Mouse (Mus musculus) forebrain, embryonic 10.5 days (tissue): ENCODE measurements around the gene Plscr2. TPM values are rescaled to one million over a fixed set of nuclear protein-coding genes. Genes with fewer than 3 reads are reported as not detected.

ENCODE experiments used
- DNase-seq: peaks from one replicate; pipeline ENCODE4 v3.0.0-alpha.2; 2017; ENCODE audit warnings: low spot score; ENCODE audit errors: extremely low spot score
- H3K27ac ChIP-seq: fragments of 300-500 bp; sonication (generic); 2 replicates; pipeline ENCODE4 v1.5.1; 2016; ENCODE audit warnings: mild to moderate bottlenecking
- H3K27me3 ChIP-seq: fragments of 300-500 bp; sonication (generic); 2 replicates; pipeline ENCODE4 v1.6.1; 2016; ENCODE audit warnings: mild to moderate bottlenecking; ENCODE audit not compliant: poor library complexity, severe bottlenecking
- H3K36me3 ChIP-seq: fragments of 300-500 bp; sonication (generic); replicated peaks from 2 replicates; pipeline ENCODE4 v1.6.1; 2016; ENCODE audit warnings: mild to moderate bottlenecking, moderate library complexity
- H3K4me1 ChIP-seq: fragments of 300-500 bp; sonication (generic); 2 replicates; pipeline ENCODE4 v1.6.1; 2016
- H3K4me3 ChIP-seq: fragments of 300-500 bp; sonication (generic); 2 replicates; pipeline ENCODE4 v1.5.1; 2016; ENCODE audit warnings: mild to moderate bottlenecking, moderate library complexity
- H3K9me3 ChIP-seq: fragments of 300-500 bp; sonication (generic); 2 replicates; pipeline ENCODE4 v1.6.1; 2016; ENCODE audit warnings: mild to moderate bottlenecking, moderate library complexity
- WGBS: fragments of 180-500 bp; shearing (Covaris S2); methylation state at CpG from one replicate; pipeline ENCODE4 v1.1.7; 2016; 5-methylcytosine and 5-hydroxymethylcytosine counted together
- microRNA-seq: library from miRNA; unstranded; fragments of <30 nt; microRNA quantifications from one replicate; pipeline ENCODE4, GENCODE M21; 2017
- polyA plus RNA-seq: library from polyadenylated mRNA; unstranded; fragments of >200 nt; fragmentation: Nextera tagmentation; extraction: Ambion mirVana; gene quantifications from 2 replicates; pipeline ENCODE4 v1.2.1, GENCODE M21; 2016

The Plscr2 gene
- polyA plus RNA-seq, 1 experiment from 2014 or later = 0.30 TPM

DNA sequence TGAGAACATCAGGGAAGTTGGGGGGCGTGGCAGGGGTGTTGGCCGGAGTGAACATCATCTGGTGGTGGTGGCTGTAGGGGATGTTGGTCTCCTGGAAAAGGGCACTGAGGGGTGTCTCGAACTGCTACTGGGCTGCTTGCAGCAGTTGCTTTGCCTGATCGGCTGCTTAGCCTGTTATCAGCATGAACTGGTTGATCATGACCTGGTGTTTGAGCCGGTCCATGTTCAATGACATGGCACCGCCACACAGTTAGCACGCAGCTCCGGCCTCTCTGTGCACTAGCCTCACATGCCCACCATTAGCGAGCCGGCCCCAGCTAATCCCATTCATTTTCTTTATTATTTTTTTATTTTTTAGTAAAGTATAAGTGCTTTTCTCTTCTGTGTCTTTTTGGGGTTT lies 59.4 kb downstream of the Plscr2 start:
- no peak overlapping the region for H3K27ac ChIP-seq
- no peak for DNase-seq
- no peaks in the 10 kb centered on the region for H3K36me3 ChIP-seq
- no peaks in the 10 kb centered on the region for H3K4me1 ChIP-seq
- no peaks in the 10 kb centered on the region for H3K9me3 ChIP-seq
- 97% methylated on average over 10 of the region's 10 CpGs for WGBS
- H3K4me3 ChIP-seq = no peak overlapping the region
- no peaks in the 10 kb centered on the region for H3K27me3 ChIP-seq

DNA sequence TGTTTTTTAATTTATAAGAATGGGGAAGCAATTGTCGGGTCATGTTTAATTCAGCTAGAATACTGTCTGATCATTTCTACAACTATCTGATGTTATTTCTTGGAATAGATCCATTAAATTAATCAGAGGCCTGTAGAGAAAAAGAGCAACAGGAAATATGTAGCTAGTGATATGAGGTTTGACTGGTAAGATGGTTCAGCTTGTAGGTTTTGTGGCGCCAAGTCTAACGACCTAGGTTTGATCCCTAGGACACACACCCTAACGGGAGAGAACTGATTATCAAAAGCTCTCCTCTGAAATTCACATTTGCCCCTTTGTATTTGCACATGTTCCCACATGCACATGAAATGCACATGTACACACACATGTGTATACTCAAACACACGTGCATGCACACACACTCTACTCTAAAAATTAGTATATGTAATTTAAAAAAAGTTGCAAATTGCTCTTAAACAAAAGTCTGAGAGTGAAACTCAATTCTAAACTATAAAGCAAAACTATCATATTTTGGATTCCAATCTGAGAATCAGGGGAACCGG lies 59.9 kb downstream of the Plscr2 start:
- no peak overlapping the region for H3K27ac ChIP-seq
- WGBS = 91% methylated on average over 6 of the region's 6 CpGs
- no peaks in the 10 kb centered on the region for H3K36me3 ChIP-seq
- H3K4me3 ChIP-seq = no peak overlapping the region
- H3K27me3 ChIP-seq = no peaks in the 10 kb centered on the region
- H3K4me1 ChIP-seq = no peaks in the 10 kb centered on the region
- no peaks in the 10 kb centered on the region for H3K9me3 ChIP-seq
- no peak for DNase-seq

GRCm38 (mm10) chr9:92337063-92337462 lies 61.7 kb downstream of the Plscr2 start:
- no peaks in the 10 kb centered on the region for H3K36me3 ChIP-seq
- 93% methylated on average over 1 of the region's 1 CpGs for WGBS
- no peaks in the 10 kb centered on the region for H3K27me3 ChIP-seq
- H3K27ac ChIP-seq = no peak overlapping the region
- no peak for DNase-seq
- H3K4me3 ChIP-seq = no peak overlapping the region
- H3K4me1 ChIP-seq = no peaks in the 10 kb centered on the region
- H3K9me3 ChIP-seq = no peaks in the 10 kb centered on the region

- Histone ChIP-seq H3K4me3 (no peak overlapping the region), H3K27me3 (no peaks in the 10 kb centered on the region), H3K4me1 (no peaks in the 10 kb centered on the region), H3K9me3 (no peaks in the 10 kb centered on the region), H3K27ac (no peak overlapping the region), H3K36me3 (no peaks in the 10 kb centered on the region)
- no peak for DNase-seq
- 94% methylated on average over 3 of the region's 3 CpGs for WGBS
Measured at GRCm38 (mm10) chr9:92337661-92338060, 62.3 kb downstream of the Plscr2 start.

DNA sequence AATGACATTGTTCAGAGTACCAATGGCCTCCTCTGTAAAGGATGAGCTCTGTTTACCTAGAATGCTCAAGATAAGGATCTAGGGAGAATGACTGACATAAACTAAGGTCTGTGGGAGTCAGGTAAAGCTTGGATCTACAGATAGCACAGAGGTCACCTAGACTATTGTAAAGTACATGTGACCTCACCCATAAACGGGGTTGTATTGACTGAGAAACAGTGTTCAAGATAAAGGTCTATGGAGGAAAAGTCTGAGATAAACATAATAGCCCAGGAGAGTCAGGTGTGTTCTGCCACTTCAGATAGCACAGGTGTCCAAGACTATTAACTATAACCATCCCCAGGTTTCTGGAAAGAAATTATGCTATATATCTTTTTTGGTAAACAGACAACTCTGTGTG lies 63.6 kb downstream of the Plscr2 start:
- Histone ChIP-seq H3K27me3 (no peaks in the 10 kb centered on the region), H3K36me3 (no peaks in the 10 kb centered on the region), H3K4me1 (no peaks in the 10 kb centered on the region), H3K27ac (no peak overlapping the region), H3K9me3 (no peaks in the 10 kb centered on the region), H3K4me3 (no peak overlapping the region)
- WGBS = 78% methylated on average over 1 of the region's 1 CpGs
- no peak for DNase-seq

Small RNAs within 50 kb of the gene (microRNA-seq; reads per million reads assigned to microRNA genes)
- not detected for gene Mir6386

Other genes starting within 250 kb of the Plscr2 start
- gene Plscr5, start 82.7 kb upstream of the Plscr2 start, polyA plus RNA-seq = not detected in 2 replicates
- gene Plscr1, start 25.9 kb upstream of the Plscr2 start, polyA plus RNA-seq = 40.4 and 41.0 TPM in 2 replicates
- gene 1700057G04Rik, start 33.8 kb downstream of the Plscr2 start, polyA plus RNA-seq = not detected in 2 replicates
- gene Plscr4, start 181.8 kb downstream of the Plscr2 start, polyA plus RNA-seq = 0.63 and 1.1 TPM in 2 replicates